Mouse (Mus musculus) B cell, adult 2 months (primary cell): ENCODE results near the gene Cpne5.

Experiments used
- DNase-seq, 2 experiments: peaks; one replicate each; pipeline ENCODE4 v3.0.0; 2022

Gene Cpne5

GRCm38 (mm10) chr17:29167371-29167770 lies 70.6 kb downstream of the Cpne5 start:
- peak; percentile 77 to 78 for DNase-seq

GRCm38 (mm10) chr17:29165967-29166578 lies 71.9 kb downstream of the Cpne5 start:
- DNase-seq = no peak

GRCm38 (mm10) chr17:29165452-29165851 lies 72.5 kb downstream of the Cpne5 start:
- peak; percentile 55 to 66 for DNase-seq

- peak; percentile 61 for DNase-seq
Measured at GRCm38 (mm10) chr17:29164469-29165111, 73.4 kb downstream of the Cpne5 start.

- DNase-seq = peak; percentile 54 to 59
Measured at GRCm38 (mm10) chr17:29162334-29162733, 75.6 kb downstream of the Cpne5 start.

- no peak for DNase-seq
Measured at GRCm38 (mm10) chr17:29159743-29160455, 78.1 kb downstream of the Cpne5 start.

- DNase-seq = no peak
Measured at GRCm38 (mm10) chr17:29159320-29159719, 78.6 kb downstream of the Cpne5 start.

GRCm38 (mm10) chr17:29158899-29159298 lies 79.1 kb downstream of the Cpne5 start:
- no peak for DNase-seq

GRCm38 (mm10) chr17:29156866-29157265 lies 81.1 kb downstream of the Cpne5 start:
- DNase-seq = no peak

GRCm38 (mm10) chr17:29156396-29156795 lies 81.6 kb downstream of the Cpne5 start:
- no peak for DNase-seq

- no peak for DNase-seq
Measured at GRCm38 (mm10) chr17:29155355-29156135, 82.4 kb downstream of the Cpne5 start.

- DNase-seq = no peak
Measured at GRCm38 (mm10) chr17:29154247-29154646, 83.7 kb downstream of the Cpne5 start.

GRCm38 (mm10) chr17:29152547-29152946 lies 85.4 kb downstream of the Cpne5 start:
- DNase-seq = no peak

- no peak for DNase-seq
Measured at GRCm38 (mm10) chr17:29149766-29150165, 88.2 kb downstream of the Cpne5 start.

GRCm38 (mm10) chr17:29147773-29148172 lies 90.2 kb downstream of the Cpne5 start:
- DNase-seq = no peak

- no peak for DNase-seq
Measured at GRCm38 (mm10) chr17:29147273-29147672, 90.7 kb downstream of the Cpne5 start.

- peak; percentile 75 to 77 for DNase-seq
Measured at GRCm38 (mm10) chr17:29145101-29145500, 92.9 kb downstream of the Cpne5 start.

- DNase-seq = peak; percentile 34 to 37
Measured at GRCm38 (mm10) chr17:29143266-29143665, 94.7 kb downstream of the Cpne5 start.

- DNase-seq = no peak
Measured at GRCm38 (mm10) chr17:29141577-29141976, 96.4 kb downstream of the Cpne5 start.

- DNase-seq = no peak
Measured at GRCm38 (mm10) chr17:29137906-29138305, 100.1 kb downstream of the Cpne5 start.

- DNase-seq = no peak
Measured at GRCm38 (mm10) chr17:29136236-29136635, 101.7 kb downstream of the Cpne5 start.

GRCm38 (mm10) chr17:29135066-29135465 lies 102.9 kb downstream of the Cpne5 start:
- no peak for DNase-seq

- no peak for DNase-seq
Measured at GRCm38 (mm10) chr17:29129341-29129740, 108.6 kb downstream of the Cpne5 start.
